Mouse (Mus musculus) embryonic facial prominence, embryonic 12.5 days (tissue): ENCODE measurements around the gene Gm49380. TPM values are rescaled to one million over a fixed set of nuclear protein-coding genes. Genes with fewer than 3 reads are reported as not detected.

Experiments used
- ATAC-seq: fragments of 200-750 bp; cut with Nextera tagmentation; 2 replicates; pipeline ENCODE4 v1.8.0; 2017; ENCODE audit not compliant: insufficient number of reproducible peaks, insufficient read depth, low FRiP score, low TSS enrichment
- H3K27ac ChIP-seq: fragments of 300-500 bp; sonication (generic); 2 replicates; pipeline ENCODE4 v1.5.1; 2016; ENCODE audit warnings: mild to moderate bottlenecking
- H3K27me3 ChIP-seq: fragments of 300-500 bp; sonication (generic); 2 replicates; pipeline ENCODE4 v1.6.1; 2016; ENCODE audit warnings: mild to moderate bottlenecking, moderate library complexity
- H3K36me3 ChIP-seq: fragments of 300-500 bp; sonication (generic); 2 replicates; pipeline ENCODE4 v1.6.1; 2016; ENCODE audit warnings: mild to moderate bottlenecking
- H3K4me1 ChIP-seq: fragments of 300-500 bp; sonication (generic); 2 replicates; pipeline ENCODE4 v1.6.1; 2016
- H3K4me2 ChIP-seq: fragments of 300-500 bp; sonication (generic); replicated peaks from 2 replicates; pipeline ENCODE4 v1.6.1; 2016; ENCODE audit warnings: mild to moderate bottlenecking, moderate library complexity
- H3K4me3 ChIP-seq: fragments of 300-500 bp; sonication (generic); 2 replicates; pipeline ENCODE4 v1.5.1; 2016; ENCODE audit warnings: mild to moderate bottlenecking
- H3K9ac ChIP-seq: fragments of 300-500 bp; sonication (generic); 2 replicates; pipeline ENCODE4 v1.6.1; 2016; ENCODE audit warnings: mild to moderate bottlenecking, moderate library complexity
- H3K9me3 ChIP-seq: fragments of 300-500 bp; sonication (generic); 2 replicates; pipeline ENCODE4 v1.6.1; 2016; ENCODE audit warnings: mild to moderate bottlenecking, moderate library complexity
- WGBS: fragments of 180-500 bp; shearing (Covaris S2); methylation state at CpG from one replicate; pipeline ENCODE4 v1.1.7; 2016; 5-methylcytosine and 5-hydroxymethylcytosine counted together
- polyA plus RNA-seq: library from polyadenylated mRNA; unstranded; fragments of >200 nt; fragmentation: Nextera tagmentation; extraction: Ambion mirVana; gene quantifications from 2 replicates; pipeline ENCODE4 v1.2.1, GENCODE M21; 2016

Gene Gm49380
- polyA plus RNA-seq, 1 experiment from 2014 or later: 0.19 TPM

DNA sequence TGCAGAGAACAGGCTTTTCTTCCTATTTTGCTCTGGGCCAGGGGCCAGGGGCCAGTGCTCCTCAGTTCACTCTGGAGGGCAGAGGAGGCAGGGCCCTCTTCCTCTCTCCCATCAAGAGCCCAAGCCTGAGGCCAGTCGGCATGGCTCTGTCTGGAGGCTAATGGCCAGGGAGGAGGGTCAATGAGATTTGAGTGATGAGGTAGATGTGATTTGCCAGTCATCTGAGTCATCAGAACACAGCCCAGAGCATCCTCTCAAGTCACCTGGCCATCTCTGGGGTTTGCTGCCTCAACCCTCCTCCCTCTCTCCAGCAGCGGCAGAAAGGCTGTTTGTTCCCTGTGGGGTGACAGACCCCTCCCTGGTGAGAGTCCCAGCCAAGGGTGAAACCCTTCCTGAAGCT lies 20.0 kb upstream of the Gm49380 start:
- Histone ChIP-seq H3K27me3 (peaks cover 47% of the 10 kb centered on the region), H3K4me3 (peak overlapping the region; percentile 57; the same call in 1 of the 2 replicates), H3K36me3 (no peaks in the 10 kb centered on the region), H3K4me2 (peak overlapping the region; percentile 89), H3K9ac (peak overlapping the region; percentile 8), H3K9me3 (no peaks in the 10 kb centered on the region), H3K4me1 (peaks cover 46% of the 10 kb centered on the region), H3K27ac (no peak overlapping the region)
- ATAC-seq: no peak
- 8% methylated on average over 2 of the region's 2 CpGs for WGBS

DNA sequence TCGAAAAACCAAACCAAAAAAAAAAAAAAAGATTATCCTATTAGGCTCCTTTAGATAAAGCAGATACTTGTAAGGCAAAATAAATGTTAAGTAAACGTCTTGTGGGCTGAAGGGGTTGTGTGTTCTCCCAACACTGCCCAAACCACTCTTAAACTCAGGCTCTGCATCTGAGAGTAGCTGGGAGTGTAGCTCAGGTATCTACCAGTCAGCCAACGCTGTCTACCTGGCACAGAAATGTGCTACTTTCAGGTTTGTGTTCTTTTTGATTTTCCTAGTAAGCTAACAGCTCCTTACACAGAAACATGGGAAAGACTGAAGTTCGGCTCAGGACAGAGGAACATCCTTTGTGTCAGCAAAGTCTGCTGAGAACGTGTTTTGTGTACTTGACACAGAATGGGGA lies 18.9 kb upstream of the Gm49380 start:
- H3K27me3 ChIP-seq: peaks cover 47% of the 10 kb centered on the region
- H3K4me1 ChIP-seq: peaks cover 46% of the 10 kb centered on the region
- WGBS: 57% methylated on average over 5 of the region's 5 CpGs

DNA sequence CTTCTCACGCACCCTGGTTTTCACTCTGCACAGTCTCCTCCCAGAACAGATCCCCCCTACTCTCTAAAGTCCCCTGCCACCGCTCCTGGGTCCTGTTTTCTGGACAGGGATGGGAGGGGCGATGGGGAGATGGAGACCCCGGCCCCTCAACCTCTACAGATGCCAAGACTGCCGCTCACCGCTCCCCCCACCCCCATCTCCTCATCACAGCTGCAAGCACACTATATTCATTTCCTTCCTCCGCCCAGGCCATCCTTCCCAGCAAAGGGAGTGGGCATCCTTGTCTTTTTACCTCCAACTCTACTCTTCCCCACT lies 17.9 kb upstream of the Gm49380 start:
- H3K4me3 ChIP-seq: no peak overlapping the region
- WGBS: 25% methylated on average over 7 of the region's 7 CpGs
- H3K4me1 ChIP-seq: peaks cover 46% of the 10 kb centered on the region
- H3K4me2 ChIP-seq: peak overlapping the region; percentile 78; the same call in 1 of the 2 replicates
- H3K27ac ChIP-seq: 0 out of 2 replicates have a peak overlapping the region, but pooled peaks have one; percentile 47
- H3K9ac ChIP-seq: no peak overlapping the region
- no peaks in the 10 kb centered on the region for H3K9me3 ChIP-seq
- H3K27me3 ChIP-seq: peaks cover 43% of the 10 kb centered on the region
- ATAC-seq: no peak
- no peaks in the 10 kb centered on the region for H3K36me3 ChIP-seq

More for the DNA sequence above, 18.9 kb upstream of the Gm49380 start:
- H3K9ac ChIP-seq: no peak overlapping the region
- no peaks in the 10 kb centered on the region for H3K36me3 ChIP-seq
- H3K27ac ChIP-seq: no peak overlapping the region
- H3K9me3 ChIP-seq: no peaks in the 10 kb centered on the region
- ATAC-seq: no peak
- H3K4me2 ChIP-seq: no peak overlapping the region
- H3K4me3 ChIP-seq: no peak overlapping the region

DNA sequence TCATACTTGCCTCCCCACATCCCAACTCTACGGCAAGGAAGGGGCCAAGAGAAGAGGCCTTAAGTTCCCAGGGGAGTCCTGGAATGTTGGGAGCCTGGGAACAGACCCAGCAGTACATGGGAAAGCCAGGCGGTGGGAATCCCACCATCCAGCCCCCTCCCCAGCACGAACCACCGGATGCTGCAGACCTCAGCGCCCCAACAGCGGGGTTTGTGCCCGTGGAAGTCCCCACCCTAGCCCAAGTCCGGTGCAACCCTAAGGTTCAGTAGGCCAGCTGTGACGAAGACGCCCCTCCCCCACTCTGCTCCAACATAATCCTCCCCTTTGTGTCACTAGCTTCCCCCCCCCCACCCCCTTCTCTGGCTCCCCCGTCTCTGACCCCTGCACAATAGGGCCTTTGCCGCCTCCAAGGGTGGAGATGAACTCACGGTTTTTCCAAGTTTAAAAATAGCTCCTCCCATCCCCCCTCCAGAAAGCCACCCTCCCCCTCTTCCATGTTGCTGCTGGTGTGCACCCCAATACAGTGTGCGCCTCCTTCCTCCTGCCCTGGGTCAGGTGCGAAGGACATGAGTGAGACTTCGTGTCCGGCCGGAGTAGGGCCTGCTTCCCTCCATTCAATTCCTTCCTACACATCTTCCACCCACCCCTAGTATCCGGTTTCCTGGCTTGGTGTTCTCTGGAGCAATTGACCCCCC lies 17.4 kb upstream of the Gm49380 start:
- peaks cover 38% of the 10 kb centered on the region for H3K27me3 ChIP-seq
- H3K9ac ChIP-seq: peak overlapping the region; percentile 43; the same call in 1 of the 2 replicates
- H3K27ac ChIP-seq: peak overlapping the region; percentile 76
- WGBS: 10% methylated on average over 19 of the region's 19 CpGs
- H3K4me3 ChIP-seq: peak overlapping the region; percentile 40
- peak overlapping the region; percentile 78 for H3K4me2 ChIP-seq
- peaks cover 42% of the 10 kb centered on the region for H3K4me1 ChIP-seq
- ATAC-seq: peak; percentile 36
- no peaks in the 10 kb centered on the region for H3K36me3 ChIP-seq
- no peaks in the 10 kb centered on the region for H3K9me3 ChIP-seq

DNA sequence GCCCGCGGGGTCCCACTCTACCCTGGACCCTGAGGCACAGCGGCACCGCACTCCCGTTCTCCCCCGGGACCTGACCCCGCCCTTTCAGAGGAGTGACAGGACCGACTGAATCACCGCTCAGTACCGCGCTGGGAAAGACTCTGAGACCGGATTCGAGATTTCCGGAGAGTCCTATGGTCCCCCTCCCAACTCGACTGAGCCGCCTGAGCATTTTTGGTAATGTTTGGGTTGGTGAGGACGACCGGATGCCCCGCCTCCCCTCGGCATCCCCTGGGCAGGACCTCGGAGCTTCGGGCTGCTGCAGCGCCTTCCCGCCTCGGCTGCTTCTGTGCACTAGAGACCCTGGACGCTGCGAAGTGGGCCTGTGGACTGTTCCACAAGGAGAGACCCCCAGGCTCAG lies 16.7 kb upstream of the Gm49380 start:
- Histone ChIP-seq H3K4me2 (peak overlapping the region; percentile 78), H3K36me3 (no peaks in the 10 kb centered on the region), H3K27me3 (peaks cover 31% of the 10 kb centered on the region), H3K9ac (peak overlapping the region; percentile 43), H3K4me1 (peaks cover 37% of the 10 kb centered on the region), H3K27ac (peak overlapping the region; percentile 76), H3K9me3 (no peaks in the 10 kb centered on the region), H3K4me3 (peak overlapping the region; percentile 40)
- peak; percentile 50 for ATAC-seq
- under 1% methylated on average over 27 of the region's 27 CpGs for WGBS

DNA sequence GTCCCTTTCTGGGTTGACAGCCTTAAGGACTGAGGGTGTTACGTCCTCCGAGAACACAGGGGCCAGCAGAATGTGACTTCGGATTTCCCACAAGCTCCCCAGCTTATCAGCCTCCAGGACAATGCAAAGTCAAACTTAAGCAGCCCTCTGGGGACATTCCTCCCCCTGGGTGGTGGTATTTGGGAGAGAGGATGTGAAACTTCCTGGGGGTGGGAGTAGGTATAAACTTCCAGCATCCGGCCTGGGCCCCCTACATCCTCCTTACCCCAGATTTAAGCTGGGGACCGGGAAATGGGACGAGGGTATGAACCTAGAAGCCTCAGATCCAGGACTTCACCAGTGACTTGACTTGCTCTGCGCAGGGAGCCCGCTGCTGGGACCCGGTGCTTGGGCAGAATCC lies 16.3 kb upstream of the Gm49380 start:
- H3K9ac ChIP-seq: peak overlapping the region; percentile 43
- peaks cover 37% of the 10 kb centered on the region for H3K4me1 ChIP-seq
- ATAC-seq: no peak; the same call in 1 of the 2 replicates
- no peaks in the 10 kb centered on the region for H3K36me3 ChIP-seq
- no peaks in the 10 kb centered on the region for H3K9me3 ChIP-seq
- H3K4me2 ChIP-seq: peak overlapping the region; percentile 78
- H3K27ac ChIP-seq: peak overlapping the region; percentile 76
- 4% methylated on average over 9 of the region's 9 CpGs for whole genome bisulfite sequencing
- peaks cover 29% of the 10 kb centered on the region for H3K27me3 ChIP-seq
- peak overlapping the region; percentile 40 for H3K4me3 ChIP-seq

DNA sequence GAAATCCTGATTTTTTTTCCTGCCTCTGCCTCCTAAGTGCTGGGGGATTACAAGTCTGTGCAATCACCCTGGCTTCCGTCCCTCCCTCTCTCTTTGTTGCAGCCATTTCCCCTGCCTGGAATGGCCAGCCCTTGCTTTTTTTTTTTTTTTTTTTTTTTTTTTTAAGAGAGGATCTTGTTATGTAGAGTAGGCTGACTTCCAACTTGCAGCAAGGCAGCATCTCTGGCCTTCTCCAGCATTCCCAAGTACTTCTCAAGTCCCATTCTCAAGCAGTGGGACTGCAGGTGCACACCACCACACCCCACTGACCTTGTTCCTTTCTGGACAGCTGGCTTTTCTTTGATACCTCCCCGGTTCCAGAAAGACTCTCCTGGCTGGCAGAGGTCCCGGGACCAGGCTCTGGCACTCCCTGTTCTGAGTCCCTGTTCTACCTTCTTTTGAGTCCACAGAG lies 14.1 kb upstream of the Gm49380 start:
- no peak overlapping the region for H3K27ac ChIP-seq
- H3K9ac ChIP-seq: no peak overlapping the region
- peaks cover 22% of the 10 kb centered on the region for H3K4me1 ChIP-seq
- H3K4me3 ChIP-seq: no peak overlapping the region
- no peak for ATAC-seq
- no peaks in the 10 kb centered on the region for H3K36me3 ChIP-seq
- peaks cover 8% of the 10 kb centered on the region for H3K27me3 ChIP-seq
- WGBS: 66% methylated on average over 3 of the region's 3 CpGs
- no peak overlapping the region for H3K4me2 ChIP-seq
- no peaks in the 10 kb centered on the region for H3K9me3 ChIP-seq

DNA sequence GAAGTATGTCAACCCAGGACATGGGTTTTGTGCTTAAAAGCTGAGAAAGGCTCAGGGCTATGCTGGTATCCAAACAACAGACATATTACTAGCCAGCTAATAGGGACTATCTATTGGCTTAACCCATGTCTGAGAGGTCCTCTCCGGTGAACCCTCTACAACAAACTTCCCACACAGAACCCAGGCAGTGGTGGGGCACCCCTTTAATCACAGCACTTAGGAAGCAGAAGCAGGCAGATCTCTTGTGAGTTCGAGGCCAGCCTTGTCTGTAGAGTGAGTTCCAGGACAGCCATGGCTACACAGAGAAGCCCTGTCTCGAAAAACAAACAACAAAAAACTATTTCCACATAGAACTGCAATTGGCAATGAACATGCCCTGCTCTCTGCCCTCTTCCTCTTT lies 13.4 kb upstream of the Gm49380 start:
- H3K4me3 ChIP-seq: no peak overlapping the region
- H3K36me3 ChIP-seq: no peaks in the 10 kb centered on the region
- H3K4me1 ChIP-seq: peaks cover 22% of the 10 kb centered on the region
- no peak for ATAC-seq
- H3K9me3 ChIP-seq: no peaks in the 10 kb centered on the region
- 83% methylated on average over 3 of the region's 3 CpGs for WGBS
- peaks cover 8% of the 10 kb centered on the region for H3K27me3 ChIP-seq
- H3K27ac ChIP-seq: no peak overlapping the region
- no peak overlapping the region for H3K4me2 ChIP-seq
- no peak overlapping the region for H3K9ac ChIP-seq

DNA sequence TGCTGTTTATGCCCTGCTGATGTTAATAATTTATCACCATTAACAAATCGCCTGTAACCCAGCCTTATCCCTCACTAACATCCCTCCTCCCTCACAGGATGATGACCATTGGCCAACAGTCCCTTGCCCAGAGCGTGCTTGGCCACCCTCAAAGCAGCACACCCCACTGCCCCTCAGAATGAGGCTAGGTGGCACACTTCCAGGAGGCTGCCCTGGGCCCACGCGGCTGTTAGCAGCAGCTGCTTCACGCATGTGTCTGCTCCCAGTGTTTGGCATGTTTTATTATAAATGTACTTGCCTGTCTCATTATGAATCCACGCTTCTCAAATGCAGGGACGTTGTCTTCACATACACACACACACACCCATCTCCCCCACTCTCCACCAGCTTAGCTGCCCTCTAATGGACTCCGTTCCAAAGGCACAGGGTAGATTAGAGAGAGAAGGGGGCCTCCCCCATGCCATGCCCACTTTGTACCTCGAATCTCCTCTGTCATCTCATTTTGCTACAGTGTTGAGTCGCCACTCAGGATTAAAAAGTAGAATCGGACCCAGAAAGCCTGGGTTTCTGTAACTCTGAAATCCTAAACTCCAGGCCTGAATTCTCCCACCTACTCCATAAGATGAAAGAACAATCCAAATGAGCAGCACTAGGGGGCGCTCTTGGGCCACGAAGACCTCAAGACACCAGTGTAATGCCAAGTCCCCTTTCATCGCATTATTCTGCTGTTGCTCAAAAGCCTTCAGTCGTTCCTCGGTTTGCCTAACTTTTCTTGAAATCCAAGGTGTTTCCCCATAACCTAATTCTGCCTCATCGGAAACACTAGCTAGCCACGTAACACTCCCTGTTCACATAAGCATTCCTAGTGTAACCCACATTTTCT lies 12.5 kb upstream of the Gm49380 start:
- H3K27ac ChIP-seq: no peak overlapping the region
- H3K4me2 ChIP-seq: peak overlapping the region; percentile 14; the same call in 1 of the 2 replicates
- 35% methylated on average over 18 of the region's 18 CpGs for whole genome bisulfite sequencing
- H3K4me3 ChIP-seq: no peak overlapping the region
- H3K9ac ChIP-seq: peak overlapping the region; percentile 38; the same call in 1 of the 2 replicates
- H3K27me3 ChIP-seq: no peaks in the 10 kb centered on the region
- no peaks in the 10 kb centered on the region for H3K9me3 ChIP-seq
- peaks cover 15% of the 10 kb centered on the region for H3K4me1 ChIP-seq
- no peak for ATAC-seq
- no peaks in the 10 kb centered on the region for H3K36me3 ChIP-seq

DNA sequence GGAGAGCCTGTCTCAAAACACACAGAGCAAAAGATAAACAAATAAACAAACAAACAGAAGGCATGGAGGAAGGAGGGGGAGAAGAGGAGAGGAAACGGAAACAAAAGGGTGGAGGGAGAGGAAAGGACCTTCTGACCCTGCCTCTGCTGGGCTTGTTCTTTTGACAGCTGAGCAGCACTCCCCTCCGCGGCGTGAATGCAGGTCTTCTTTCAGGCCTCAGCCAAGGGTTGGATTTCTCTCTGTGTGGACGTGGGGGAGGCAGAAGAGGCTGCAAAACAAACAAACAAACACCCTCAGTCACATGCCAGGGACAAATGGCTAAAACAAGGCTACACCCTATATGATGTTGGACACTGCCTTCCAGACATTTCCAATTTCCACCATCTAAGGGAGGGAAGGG lies 11.7 kb upstream of the Gm49380 start:
- Histone ChIP-seq H3K27me3 (no peaks in the 10 kb centered on the region), H3K4me3 (no peak overlapping the region), H3K4me1 (peaks cover 7% of the 10 kb centered on the region), H3K9ac (no peak overlapping the region), H3K9me3 (no peaks in the 10 kb centered on the region), H3K27ac (no peak overlapping the region), H3K36me3 (no peaks in the 10 kb centered on the region), H3K4me2 (no peak overlapping the region)
- ATAC-seq: no peak
- 20% methylated on average over 5 of the region's 5 CpGs for WGBS

DNA sequence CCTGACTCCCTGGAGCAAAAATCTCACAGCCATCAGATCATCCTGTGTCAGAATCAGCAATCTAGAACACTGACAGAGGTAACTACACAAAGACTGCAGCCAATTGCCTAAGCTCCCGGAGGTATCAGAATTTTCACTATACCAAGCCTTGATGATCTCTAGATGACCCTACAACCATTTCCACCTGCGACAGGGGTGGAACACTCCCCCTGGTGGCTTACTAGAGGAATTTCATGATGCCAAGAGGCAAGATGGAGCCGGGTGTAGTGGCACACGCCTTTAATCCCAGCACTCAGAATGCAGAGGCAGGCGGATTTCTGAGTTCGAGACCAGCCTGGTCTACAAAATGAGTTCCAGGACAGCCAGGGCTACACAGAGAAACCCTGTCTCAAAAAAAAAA lies 11.0 kb upstream of the Gm49380 start:
- Histone ChIP-seq H3K4me3 (no peak overlapping the region), H3K4me1 (peaks cover under 1% of the 10 kb centered on the region; the same call in 1 of the 2 replicates), H3K9ac (no peak overlapping the region), H3K27ac (no peak overlapping the region), H3K9me3 (no peaks in the 10 kb centered on the region), H3K36me3 (no peaks in the 10 kb centered on the region), H3K4me2 (no peak overlapping the region), H3K27me3 (no peaks in the 10 kb centered on the region)
- no peak for ATAC-seq
- WGBS: 67% methylated on average over 6 of the region's 6 CpGs
